Mouse (Mus musculus) liver, postnatal 0 days (tissue): ENCODE results near the gene Svs1. TPM values are rescaled to one million over a fixed set of nuclear protein-coding genes. Genes with fewer than 3 reads are reported as not detected.

Source experiments
- ATAC-seq: fragments of 200-750 bp; cut with Nextera tagmentation; 2 replicates; pipeline ENCODE4 v1.8.0; 2017; ENCODE audit warnings: mild to moderate bottlenecking, moderate library complexity
- DNase-seq: peaks from one replicate; pipeline ENCODE4 v3.0.0-alpha.2; 2016
- H3K27ac ChIP-seq: fragments of 300-500 bp; sonication (generic); 2 replicates; pipeline ENCODE4 v1.5.1; 2014; ENCODE audit warnings: antibody characterized with exemption, moderate library complexity, mild to moderate bottlenecking, low read depth
- H3K27me3 ChIP-seq: fragments of 300-500 bp; sonication (generic); 2 replicates; pipeline ENCODE4 v1.6.1; 2014; ENCODE audit warnings: low read length, control low read depth, mixed read lengths; ENCODE audit not compliant: insufficient read depth
- H3K36me3 ChIP-seq: fragments of 300-500 bp; sonication (generic); replicated peaks from 2 replicates; pipeline ENCODE4 v1.6.1; 2014; ENCODE audit warnings: mild to moderate bottlenecking, control low read depth, low read length, moderate library complexity, mixed read lengths; ENCODE audit not compliant: insufficient read depth
- H3K4me1 ChIP-seq: fragments of 300-500 bp; sonication (generic); 2 replicates; pipeline ENCODE4 v1.6.1; 2014; ENCODE audit warnings: antibody characterized with exemption, mild to moderate bottlenecking, control low read depth; ENCODE audit not compliant: insufficient read depth
- H3K4me2 ChIP-seq: fragments of 300-500 bp; sonication (generic); 2 replicates; pipeline ENCODE4 v1.6.1; 2014; ENCODE audit warnings: low read depth, mild to moderate bottlenecking, low read length, moderate library complexity, mixed read lengths
- H3K4me3 ChIP-seq: fragments of 300-500 bp; sonication (generic); 2 replicates; pipeline ENCODE4 v1.5.1; 2014; ENCODE audit warnings: low read depth, low read length
- H3K9ac ChIP-seq: fragments of 300-500 bp; sonication (generic); replicated peaks from 2 replicates; pipeline ENCODE4 v1.6.1; 2014; ENCODE audit warnings: mild to moderate bottlenecking, moderate library complexity
- H3K9me3 ChIP-seq: fragments of 300-500 bp; sonication (generic); 2 replicates; pipeline ENCODE4 v1.6.1; 2016; ENCODE audit warnings: mild to moderate bottlenecking, control low read depth, low read length, mixed read lengths
- CTCF ChIP-seq: sonication (generic); IDR thresholded peaks from 2 replicates; pipeline ENCODE4 v1.5.1; 2016; ENCODE audit warnings: antibody characterized with exemption, low read depth
- EP300 ChIP-seq: IDR thresholded peaks from 2 replicates; pipeline ENCODE4 v1.6.1; 2016; ENCODE audit warnings: antibody characterized with exemption, low read depth, mild to moderate bottlenecking
- WGBS: fragments of 180-500 bp; shearing (Covaris S2); extraction: QIAGEN DNeasy Blood & Tissue Kit; methylation state at CpG from one replicate; pipeline ENCODE4 v1.1.7; 2014; ENCODE audit not compliant: insufficient replicate concordance; 5-methylcytosine and 5-hydroxymethylcytosine counted together
- polyA plus RNA-seq: library from polyadenylated mRNA; unstranded; fragments of >200 nt; fragmentation: Nextera tagmentation; extraction: Ambion mirVana; gene quantifications from 2 replicates; pipeline ENCODE4 v1.2.1, GENCODE M21; 2015

The Svs1 gene
- polyA plus RNA-seq, 1 experiment from 2014 or later: not detected

DNA sequence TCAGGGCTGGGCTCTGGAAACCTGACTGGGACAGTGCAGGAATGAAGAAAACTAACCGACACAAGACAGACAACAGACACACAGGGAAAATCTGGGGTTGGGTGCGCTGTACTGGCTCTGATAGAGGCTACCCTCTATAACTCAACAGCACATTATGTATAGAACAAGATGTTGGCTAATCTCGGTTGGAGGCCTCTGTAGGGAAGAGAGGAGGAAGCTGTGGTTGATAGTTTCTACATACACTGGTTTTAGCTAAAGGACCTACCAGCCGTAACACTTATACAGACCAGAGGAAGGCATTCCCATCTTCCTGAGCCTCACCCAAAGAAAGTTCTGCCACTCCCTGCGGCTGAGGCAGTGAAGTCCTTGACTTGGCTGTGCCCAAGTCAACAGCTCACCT is 39.8 kb downstream of the Svs1 start:
- peak; percentile 40; the same call in 1 of the 2 replicates for ATAC-seq
- no peaks in the 10 kb centered on the region for H3K9me3 ChIP-seq
- TF ChIP-seq EP300 (no peak), CTCF (no peak)

DNA sequence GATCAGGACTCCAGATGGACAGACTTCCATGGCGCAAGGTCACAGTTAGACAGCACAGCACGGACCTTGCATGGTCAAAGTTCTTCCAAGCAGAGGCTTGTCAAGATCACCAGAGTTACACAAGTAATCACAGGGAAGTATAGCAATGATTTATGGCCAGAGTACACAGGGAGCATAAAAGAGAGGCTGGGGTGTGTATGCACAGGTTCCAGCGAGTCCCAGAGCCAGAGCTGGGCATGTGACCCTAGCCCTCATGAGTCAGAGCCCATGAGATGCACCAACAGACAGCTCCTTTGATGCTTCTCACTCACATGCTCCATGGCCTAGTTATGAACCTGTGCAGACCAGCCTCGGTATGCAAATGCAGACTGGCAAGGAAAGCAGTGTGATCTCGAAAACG is 41.4 kb downstream of the Svs1 start:
- H3K9ac ChIP-seq: no peak overlapping the region
- TF ChIP-seq CTCF (no peak), EP300 (no peak)
- no peak overlapping the region for H3K27ac ChIP-seq
- ATAC-seq (peak; percentile 55), DNase-seq (no peak)
- WGBS: 74% methylated on average over 6 of the region's 6 CpGs
- no peak overlapping the region for H3K4me2 ChIP-seq
- no peaks in the 10 kb centered on the region for H3K4me1 ChIP-seq
- H3K36me3 ChIP-seq: no peaks in the 10 kb centered on the region
- no peak overlapping the region for H3K4me3 ChIP-seq
- H3K9me3 ChIP-seq: no peaks in the 10 kb centered on the region
- no peaks in the 10 kb centered on the region for H3K27me3 ChIP-seq

More for the DNA sequence above, 39.8 kb downstream of the Svs1 start:
- no peaks in the 10 kb centered on the region for H3K4me1 ChIP-seq
- no peak overlapping the region for H3K4me2 ChIP-seq
- H3K36me3 ChIP-seq: no peaks in the 10 kb centered on the region
- H3K27me3 ChIP-seq: no peaks in the 10 kb centered on the region
- H3K27ac ChIP-seq: peak overlapping the region; percentile 55; the same call in 1 of the 2 replicates
- H3K4me3 ChIP-seq: no peak overlapping the region
- DNase-seq: no peak
- WGBS: 37% methylated on average over 5 of the region's 5 CpGs
- no peak overlapping the region for H3K9ac ChIP-seq

DNA sequence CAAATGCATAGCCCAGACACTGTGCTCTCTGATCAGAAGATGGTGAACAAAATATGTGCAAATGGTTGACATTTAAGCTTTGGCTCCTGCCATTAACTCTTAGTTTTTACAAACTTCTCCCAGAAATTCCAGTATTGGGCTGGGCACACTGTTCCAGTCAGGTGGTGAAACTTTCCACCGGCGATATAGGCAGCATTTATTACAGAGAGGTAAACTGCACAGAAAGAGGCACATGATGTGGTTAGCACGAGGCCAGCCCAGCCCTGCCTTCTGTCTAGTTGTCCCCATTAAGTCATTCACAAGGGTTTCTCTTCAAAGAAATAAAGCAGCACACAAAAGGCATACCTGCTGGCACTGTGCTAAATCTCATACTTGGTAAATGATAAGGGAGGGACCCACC is 42.0 kb downstream of the Svs1 start:
- H3K9me3 ChIP-seq: no peaks in the 10 kb centered on the region
- no peak overlapping the region for H3K4me3 ChIP-seq
- no peak for TF ChIP-seq CTCF
- no peak for TF ChIP-seq EP300
- no peaks in the 10 kb centered on the region for H3K27me3 ChIP-seq
- no peak overlapping the region for H3K9ac ChIP-seq
- H3K27ac ChIP-seq: no peak overlapping the region
- 72% methylated on average over 3 of the region's 3 CpGs for WGBS
- H3K36me3 ChIP-seq: no peaks in the 10 kb centered on the region
- no peaks in the 10 kb centered on the region for H3K4me1 ChIP-seq
- DNase-seq (no peak), ATAC-seq (no peak)
- no peak overlapping the region for H3K4me2 ChIP-seq

DNA sequence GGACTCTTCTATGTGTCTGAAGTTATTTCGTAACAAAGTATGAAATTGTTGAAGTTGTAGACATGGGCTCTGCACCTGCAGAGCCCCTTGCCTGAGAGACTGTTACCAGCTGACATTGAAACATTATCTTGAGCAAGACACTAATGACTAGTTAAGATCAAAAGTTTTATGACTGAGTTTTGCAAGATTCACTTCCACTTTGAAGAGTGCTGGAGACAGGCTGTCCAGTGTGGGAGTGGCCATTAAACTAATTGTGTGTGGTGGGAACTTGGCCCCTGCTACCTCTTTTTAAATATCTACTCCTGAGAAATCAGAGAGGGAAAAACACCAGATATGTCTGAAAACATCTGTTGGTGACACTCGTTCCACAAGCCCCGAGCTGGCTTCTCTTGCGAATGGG is 44.6 kb downstream of the Svs1 start:
- H3K4me2 ChIP-seq: no peak overlapping the region
- no peak overlapping the region for H3K27ac ChIP-seq
- H3K4me1 ChIP-seq: no peaks in the 10 kb centered on the region; the same call in 1 of the 2 replicates
- H3K36me3 ChIP-seq: no peaks in the 10 kb centered on the region
- ATAC-seq (no peak), DNase-seq (no peak)
- H3K27me3 ChIP-seq: no peaks in the 10 kb centered on the region
- 66% methylated on average over 4 of the region's 4 CpGs for WGBS
- H3K9ac ChIP-seq: no peak overlapping the region
- H3K4me3 ChIP-seq: no peak overlapping the region
- H3K9me3 ChIP-seq: no peaks in the 10 kb centered on the region
- TF ChIP-seq EP300 (no peak), CTCF (no peak)

DNA sequence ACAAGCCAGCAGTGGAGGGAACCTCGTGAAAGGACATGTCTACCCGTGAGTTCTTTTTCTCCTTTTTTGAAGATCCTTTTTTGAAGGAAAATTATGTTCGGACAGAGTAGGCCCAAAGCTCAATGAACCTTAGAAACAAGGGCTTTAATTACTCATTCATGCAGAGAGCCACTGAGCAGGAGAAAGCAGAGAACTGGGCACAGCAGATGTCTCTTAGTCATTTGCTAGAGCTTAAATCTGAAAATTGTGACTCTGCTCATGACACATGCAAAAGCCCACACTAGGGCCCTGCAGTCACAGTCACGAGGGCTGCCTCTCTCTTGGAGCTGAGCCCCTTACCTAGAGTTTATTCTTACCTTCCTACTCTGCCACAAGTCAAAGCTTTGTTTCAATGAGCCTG is 46.1 kb downstream of the Svs1 start:
- no peak for TF ChIP-seq CTCF
- TF ChIP-seq EP300: no peak
- Histone ChIP-seq H3K36me3 (no peaks in the 10 kb centered on the region), H3K9ac (no peak overlapping the region), H3K9me3 (no peaks in the 10 kb centered on the region), H3K27ac (no peak overlapping the region), H3K27me3 (0 out of 2 replicates have a peak, but pooled peaks cover 8% of the 10 kb centered on the region), H3K4me1 (peaks cover 2% of the 10 kb centered on the region; the same call in 1 of the 2 replicates), H3K4me3 (no peak overlapping the region), H3K4me2 (no peak overlapping the region)
- no peak for DNase-seq
- no peak for ATAC-seq
- 66% methylated on average over 4 of the region's 4 CpGs for WGBS

DNA sequence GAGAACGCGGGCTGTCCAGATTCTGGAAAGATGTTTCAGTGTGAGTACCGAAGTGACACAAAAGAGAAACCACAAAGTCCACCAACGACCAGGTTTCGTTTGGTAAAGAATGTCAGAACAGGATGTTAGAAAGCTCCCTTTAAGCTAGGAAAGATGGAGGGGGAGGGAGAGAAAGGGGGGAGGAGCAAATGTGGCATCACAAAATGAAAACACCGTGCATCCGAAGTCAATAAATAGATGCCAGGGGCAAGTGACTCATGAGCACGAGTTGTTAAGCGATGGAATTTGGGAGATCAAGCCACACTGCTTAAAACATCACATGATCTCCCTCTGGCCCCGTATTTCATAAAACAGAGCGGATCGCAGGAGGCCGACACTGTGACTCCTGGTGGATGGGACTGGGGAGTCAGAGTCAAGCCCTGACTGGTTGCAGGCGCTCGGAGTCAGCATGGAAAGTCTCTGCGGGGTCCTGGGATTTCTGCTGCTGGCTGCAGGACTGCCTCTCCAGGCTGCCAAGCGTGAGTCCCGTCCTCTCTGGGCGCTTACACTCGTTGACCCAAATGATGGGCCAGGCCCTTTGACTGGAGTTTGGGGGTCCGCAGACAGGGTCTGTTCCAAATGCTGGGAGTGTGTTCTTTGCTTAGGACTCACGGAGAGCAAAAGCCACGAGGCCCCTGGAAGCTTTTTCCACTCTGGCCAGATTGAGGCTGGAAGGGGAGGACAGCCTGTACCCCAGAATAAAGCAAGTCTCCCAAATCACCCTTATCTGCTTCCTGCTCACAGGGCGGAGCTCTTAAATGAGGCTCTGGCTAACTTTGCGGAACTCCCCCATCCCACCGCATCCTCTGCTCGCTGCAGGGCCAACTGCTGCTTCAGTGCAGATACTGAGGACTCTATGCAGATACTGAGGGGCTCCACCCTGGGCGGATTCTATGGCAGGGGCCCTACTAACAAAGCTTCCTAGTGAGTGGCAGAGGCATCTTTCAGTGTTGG is 49.9 kb downstream of the Svs1 start, which contains the start of gene Gpnmb:
Gene Gpnmb (plus strand): TSS at position 272 of the 993 bp plus-strand sequence.
- Histone ChIP-seq H3K4me1 (peaks cover 6% of the 10 kb centered on the region; the same call in 1 of the 2 replicates), H3K9ac (peak within 1 kb of the TSS; percentile 30; the same call in 1 of the 2 replicates), H3K4me2 (peak within 1 kb of the TSS; percentile 58), H3K36me3 (no peaks in the 10 kb centered on the region), H3K9me3 (no peaks in the 10 kb centered on the region), H3K27ac (no peak within 1 kb of the TSS), H3K4me3 (peak within 1 kb of the TSS; percentile 15; the same call in 1 of the 2 replicates), H3K27me3 (0 out of 2 replicates have a peak, but pooled peaks cover 8% of the 10 kb centered on the region)
- TF ChIP-seq EP300 (no peak), CTCF (no peak)
- no peak for DNase-seq
- WGBS: 32% methylated on average over 28 of the region's 28 CpGs
- ATAC-seq: no peak
